Mouse (Mus musculus) cerebellum, adult 2 months (tissue): Measurements from ENCODE around the gene Spopl.

Source experiments
- CTCF ChIP-seq: fragments of 200-500 bp; IDR thresholded peaks from 2 replicates; pipeline ENCODE4 v1.5.1; 2011; ENCODE audit warnings: low read depth, mild to moderate bottlenecking, control low read depth, low read length, moderate library complexity, borderline replicate concordance; ENCODE audit not compliant: insufficient read depth
- POLR2A ChIP-seq: fragments of 200-500 bp; IDR thresholded peaks from 2 replicates; pipeline ENCODE4 v1.6.1; 2011; ENCODE audit warnings: low read length, control low read depth, borderline replicate concordance; ENCODE audit not compliant: insufficient read depth

- TF ChIP-seq POLR2A (no peak), CTCF (no peak)
Observed at GRCm38 (mm10) chr2:23620128-23620527, 48.2 kb upstream of the Spopl start.
